Mouse (Mus musculus): ENCODE data around the gene Myo5c. TPM values are rescaled to one million over a fixed set of nuclear protein-coding genes. Genes with fewer than 3 reads are reported as not detected.
A peak's percentile ranks its signal among the peaks of the same experiment; 100 is the strongest.
"Not testable (repeated sequence)": the region's sequence is repeated elsewhere in the genome, so short reads cannot be mapped to it uniquely, and the experiment has no call there.

The Myo5c gene
- total RNA-seq, 2 experiments from 2014 or later, result 9.2 to 11.9 TPM

GRCm38 (mm10) chr9:75243730-75244406, 12.0 kb downstream of the Myo5c start:
- DNase-seq, result no peak

DNA sequence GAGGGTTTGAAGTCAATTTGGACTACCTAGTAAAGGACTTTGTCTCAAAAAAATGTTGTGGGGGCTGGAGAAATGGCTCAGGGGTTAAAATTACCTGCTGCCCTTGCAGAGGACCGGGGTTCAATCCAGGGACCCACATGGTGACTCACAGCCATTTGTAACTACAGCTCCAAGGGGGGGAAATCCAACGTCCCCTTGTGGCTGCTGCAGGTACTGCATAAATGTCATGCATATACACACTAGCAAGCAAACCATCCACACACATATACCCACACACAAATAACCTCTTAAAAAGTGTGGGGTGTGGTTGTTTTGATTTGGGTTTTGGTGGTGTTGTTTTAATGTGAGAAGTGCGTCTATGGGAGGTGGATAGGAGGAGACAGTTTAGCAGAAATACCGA, 12.7 kb downstream of the Myo5c start:
- DNase-seq, result no peak

GRCm38 (mm10) chr9:75246080-75246930, 14.5 kb downstream of the Myo5c start:
- DNase-seq, result no peak

DNA sequence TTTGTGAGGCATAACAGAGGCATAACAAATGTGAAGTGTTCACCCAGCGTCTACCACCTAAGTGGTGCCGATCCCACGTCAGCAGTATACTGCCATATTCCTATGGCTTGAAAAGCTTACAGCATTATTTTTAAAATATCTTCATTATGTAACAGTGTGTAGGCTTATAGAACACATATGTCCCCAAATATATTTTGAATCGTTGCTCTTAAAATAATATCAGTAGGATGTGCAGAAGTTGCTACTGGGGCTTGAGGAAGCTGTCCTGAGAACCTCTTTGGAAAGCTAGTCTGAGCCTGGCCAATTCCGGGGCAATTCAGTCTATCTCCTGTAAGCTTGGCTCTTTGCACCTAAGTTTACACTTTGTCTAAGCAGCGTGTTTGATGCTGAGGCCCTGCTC, 16.1 kb downstream of the Myo5c start:
- no peak for DNase-seq

- no peak for DNase-seq
These were observed 16.5 kb downstream of the Myo5c start for GRCm38 (mm10) chr9:75248359-75248758.

DNA sequence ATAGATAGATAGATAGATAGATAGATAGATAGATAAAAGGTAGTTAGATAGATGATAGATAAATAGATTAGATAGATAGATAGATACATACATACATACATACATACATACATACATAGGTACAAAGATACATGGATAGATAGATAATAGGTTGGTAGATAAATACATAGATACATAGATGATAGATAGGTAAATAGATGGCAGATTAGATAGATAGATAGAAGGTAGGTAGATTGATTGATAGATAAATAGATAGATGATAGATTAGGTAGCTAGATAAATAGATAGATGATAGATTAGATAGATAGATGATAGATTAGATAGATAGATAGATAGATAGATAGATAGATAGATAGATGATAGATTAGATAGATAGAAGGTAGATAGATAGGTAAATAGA, 17.1 kb downstream of the Myo5c start:
- DNase-seq, result no peak

DNA sequence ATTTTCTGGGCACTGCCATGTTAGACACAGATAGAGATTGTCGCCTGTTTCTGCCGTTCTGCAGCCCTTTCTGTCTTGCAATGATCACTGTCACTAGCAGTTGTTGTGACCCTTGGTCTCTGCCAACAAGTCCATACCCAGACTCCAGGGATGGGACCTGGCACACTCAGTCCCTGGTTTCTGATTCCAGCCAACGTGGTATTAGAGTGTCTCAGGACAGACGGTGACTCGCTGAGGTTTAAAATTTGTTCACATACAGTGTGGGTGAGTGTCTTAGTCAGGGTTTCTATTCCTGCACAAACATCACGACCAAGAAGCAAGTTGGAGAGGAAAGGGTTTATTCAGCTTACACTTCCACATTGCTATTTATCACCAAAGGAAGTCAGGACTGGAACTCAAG, 21.3 kb downstream of the Myo5c start:
- DNase-seq, result not testable (repeated sequence)

DNA sequence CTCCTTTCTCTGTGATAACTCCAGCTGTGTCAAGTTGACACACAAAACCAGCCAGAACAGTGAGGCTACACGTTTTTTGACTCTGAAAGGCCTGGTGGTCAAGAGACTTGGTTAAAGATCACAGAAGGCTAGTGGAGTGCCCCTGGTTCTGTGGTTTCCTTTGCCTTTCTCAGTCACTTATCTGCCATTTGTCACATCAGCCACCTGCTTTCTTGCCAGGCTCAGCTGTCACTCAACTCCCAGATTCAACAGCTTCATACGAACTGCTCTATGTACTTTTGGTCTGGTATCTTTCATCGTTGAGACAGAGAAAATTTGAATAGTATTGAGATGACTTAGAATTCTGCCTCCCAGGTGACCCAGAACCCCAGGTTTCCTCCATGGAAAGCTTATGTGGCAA, 21.9 kb downstream of the Myo5c start:
- no peak for DNase-seq

GRCm38 (mm10) chr9:75254196-75254955, 22.6 kb downstream of the Myo5c start:
- DNase-seq, result peak; percentile 41

GRCm38 (mm10) chr9:75255820-75256545, 24.2 kb downstream of the Myo5c start:
- DNase-seq, result no peak

GRCm38 (mm10) chr9:75258792-75259191, 27.0 kb downstream of the Myo5c start:
- no peak for DNase-seq

- DNase-seq, result no peak
These were observed 27.8 kb downstream of the Myo5c start for GRCm38 (mm10) chr9:75259656-75260055.

- no peak for DNase-seq
These were observed 29.6 kb downstream of the Myo5c start for GRCm38 (mm10) chr9:75261332-75261872.

DNA sequence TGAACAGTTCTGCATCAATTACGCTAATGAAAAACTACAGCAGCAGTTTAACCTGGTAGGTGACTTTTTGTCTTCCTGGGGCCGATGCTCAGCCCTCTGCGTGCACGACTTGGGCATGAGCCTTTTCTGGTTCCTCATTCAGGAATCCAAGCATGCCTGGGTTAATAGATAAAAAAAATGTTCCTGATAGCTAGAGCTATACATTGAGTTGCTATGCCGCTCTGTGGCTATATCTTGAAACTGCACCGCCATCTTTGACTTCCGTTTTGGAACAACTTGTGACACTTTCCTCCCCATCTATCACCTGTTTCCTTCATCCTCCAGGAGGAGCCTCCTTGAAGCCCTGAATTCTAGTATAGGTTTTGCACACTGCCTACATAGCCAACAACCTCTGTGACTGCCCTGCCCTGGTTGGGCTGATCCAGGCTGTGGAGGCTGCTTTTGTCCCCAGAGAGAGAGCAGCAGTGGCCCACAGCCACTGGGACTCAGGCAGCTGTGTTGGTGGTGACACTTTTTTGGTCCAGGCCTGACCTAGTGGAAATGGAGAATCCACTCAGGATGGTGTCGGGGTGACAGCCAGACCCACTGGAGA, 30.5 kb downstream of the Myo5c start:
- no peak for DNase-seq

DNA sequence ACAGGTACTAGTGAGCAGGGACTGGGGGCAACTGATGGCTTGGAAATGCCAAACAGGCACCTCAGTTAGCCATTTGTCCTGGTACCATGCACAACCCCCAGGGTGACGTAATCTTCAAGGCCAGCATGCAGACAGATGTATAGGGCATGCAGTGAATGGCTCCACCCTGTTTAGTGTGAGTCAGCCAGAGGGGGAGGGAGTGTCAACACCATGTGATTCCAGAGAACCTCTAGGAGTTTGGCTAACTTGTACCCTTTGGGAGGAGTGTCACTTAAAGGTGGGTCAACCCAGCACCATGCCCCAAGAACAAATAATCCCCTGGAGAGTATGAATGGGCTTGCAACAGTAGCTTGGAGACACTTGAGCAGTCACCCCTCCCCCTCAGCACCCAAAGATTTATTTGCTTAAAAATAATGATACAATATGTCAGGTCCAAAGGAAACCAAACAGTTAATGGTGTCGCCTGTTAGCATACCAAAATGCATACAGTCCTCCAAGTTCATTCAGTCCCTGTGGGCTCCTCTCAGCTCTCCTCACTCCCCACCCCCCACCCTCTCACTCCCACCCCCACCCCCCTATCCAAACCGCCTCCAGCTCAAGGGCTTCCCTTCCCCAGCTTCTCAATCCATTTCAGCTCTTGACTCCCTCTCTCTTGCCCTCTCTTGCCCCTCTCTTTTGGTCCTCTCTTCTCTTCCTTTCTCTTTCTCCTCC, 32.3 kb downstream of the Myo5c start:
- DNase-seq, result no peak

- DNase-seq, result no peak
These were observed 35.3 kb downstream of the Myo5c start for GRCm38 (mm10) chr9:75267147-75267546.

- DNase-seq, result no peak
These were observed 38.6 kb downstream of the Myo5c start for GRCm38 (mm10) chr9:75270382-75270781.

GRCm38 (mm10) chr9:75271539-75271938, 39.7 kb downstream of the Myo5c start:
- DNase-seq, result no peak

GRCm38 (mm10) chr9:75273646-75274045, 41.8 kb downstream of the Myo5c start:
- DNase-seq, result no peak

GRCm38 (mm10) chr9:75274486-75274885, 42.7 kb downstream of the Myo5c start:
- no peak for DNase-seq

- DNase-seq, result no peak
These were observed 43.2 kb downstream of the Myo5c start for GRCm38 (mm10) chr9:75275051-75275450.
